Mouse (Mus musculus): Measurements from ENCODE around the gene Tex33. TPM values are rescaled to one million over a fixed set of nuclear protein-coding genes. Genes with fewer than 3 reads are reported as not detected.

The Tex33 gene
- polyA plus RNA-seq, 1 experiment from 2014 or later: not detected

DNA sequence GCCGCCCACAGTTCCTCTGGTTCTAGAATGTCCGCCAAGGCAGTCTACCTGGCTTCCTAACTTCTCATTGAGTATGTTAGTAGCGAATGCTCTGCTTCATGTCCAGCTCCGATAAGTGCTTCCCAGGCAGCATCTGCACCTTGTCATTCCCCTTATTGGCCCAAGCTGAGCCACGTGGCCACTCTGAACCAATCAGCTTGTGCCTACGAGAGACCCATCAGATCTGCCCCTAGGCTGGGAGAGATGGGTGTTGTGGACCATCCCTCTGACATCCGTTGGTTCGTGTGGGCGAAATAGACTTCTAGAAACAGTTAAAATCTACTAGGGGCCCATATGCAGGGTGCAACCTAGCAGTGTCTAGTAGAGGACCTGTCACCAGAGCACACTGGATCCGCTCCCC is 17.9 kb downstream of the Tex33 start:
- H3K9me3 ChIP-seq (ENCODE audit: control insufficient read depth, low read length): 0 out of 2 replicates have a peak, but pooled peaks cover 4% of the 10 kb centered on the region
- WGBS: 76% methylated on average over 10 of the region's 10 CpGs
- H3K27me3 ChIP-seq (replicated peaks; ENCODE audit: control insufficient read depth, insufficient read depth, low read length): peaks cover 42% of the 10 kb centered on the region
- DNase-seq (ENCODE audit: low spot score) (no peak), ATAC-seq (replicated peaks; ENCODE audit: low FRiP score, low TSS enrichment, low read depth) (no peak)
- H3K4me3 ChIP-seq (ENCODE audit: low read depth, low read length): no peak overlapping the region
- H3K4me2 ChIP-seq (ENCODE audit: low read length): no peak overlapping the region
- no peaks in the 10 kb centered on the region for H3K4me1 ChIP-seq (replicated peaks; ENCODE audit: control insufficient read depth, insufficient read depth, low read length)
- H3K36me3 ChIP-seq (ENCODE audit: control insufficient read depth, insufficient read depth, low read length): no peaks in the 10 kb centered on the region
- no peak overlapping the region for H3K27ac ChIP-seq (ENCODE audit: low read depth)
- H3K9ac ChIP-seq (ENCODE audit: low read length): no peak overlapping the region

DNA sequence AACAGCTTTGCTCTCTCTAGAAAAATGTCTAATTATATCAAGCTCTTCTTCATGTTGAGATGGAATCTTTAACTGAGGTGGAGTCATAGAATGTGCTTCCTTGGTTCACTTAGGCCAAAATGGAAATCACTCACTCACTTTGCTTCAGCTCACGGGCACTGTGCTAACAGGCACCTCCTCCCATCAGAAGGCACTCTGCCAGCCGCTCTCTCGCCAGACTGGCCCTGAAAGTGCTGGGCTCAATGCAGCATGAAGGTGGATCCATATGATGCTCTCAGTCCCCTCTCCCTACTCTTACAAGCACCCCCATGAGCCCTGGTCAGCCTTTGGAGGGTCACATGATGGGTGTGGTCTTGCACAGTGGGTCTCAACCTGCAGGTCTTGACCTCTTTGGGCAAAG is 21.5 kb downstream of the Tex33 start:
- WGBS: 78% methylated on average over 3 of the region's 3 CpGs

DNA sequence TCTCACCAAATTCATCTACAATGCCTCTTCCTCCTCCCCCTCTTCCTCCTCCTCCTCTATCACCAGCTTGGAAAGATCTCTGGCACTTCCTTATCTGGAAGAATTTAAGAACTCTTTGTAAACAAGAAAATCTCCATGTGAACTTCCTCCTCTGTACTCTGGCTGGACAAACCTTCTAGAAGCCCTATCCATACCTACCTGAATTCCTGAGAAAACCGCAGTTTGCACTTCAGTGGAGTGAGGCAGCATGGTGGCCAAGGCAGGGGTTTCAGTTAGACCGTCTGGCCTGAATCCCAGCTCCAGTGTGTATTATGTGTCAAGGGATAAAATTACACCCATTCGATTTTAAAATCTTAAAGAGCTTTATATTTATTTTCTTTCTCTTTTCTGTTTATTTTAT is 22.9 kb downstream of the Tex33 start:
- Histone ChIP-seq H3K4me1 (replicated peaks; ENCODE audit: control insufficient read depth, insufficient read depth, low read length) (no peaks in the 10 kb centered on the region), H3K4me3 (ENCODE audit: low read depth, low read length) (no peak overlapping the region), H3K9me3 (ENCODE audit: control insufficient read depth, low read length) (no peaks in the 10 kb centered on the region), H3K9ac (ENCODE audit: low read length) (no peak overlapping the region), H3K27me3 (replicated peaks; ENCODE audit: control insufficient read depth, insufficient read depth, low read length) (peaks cover 73% of the 10 kb centered on the region), H3K36me3 (ENCODE audit: control insufficient read depth, insufficient read depth, low read length) (no peaks in the 10 kb centered on the region), H3K27ac (ENCODE audit: low read depth) (no peak overlapping the region), H3K4me2 (ENCODE audit: low read length) (no peak overlapping the region)
- no peak for DNase-seq (ENCODE audit: low spot score)
- no peak for ATAC-seq (replicated peaks; ENCODE audit: low FRiP score, low TSS enrichment, low read depth)
- 52% methylated on average over 3 of the region's 3 CpGs for WGBS

More for the DNA sequence above, 21.5 kb downstream of the Tex33 start:
- H3K27ac ChIP-seq (ENCODE audit: low read depth): no peak overlapping the region
- ATAC-seq (replicated peaks; ENCODE audit: low FRiP score, low TSS enrichment, low read depth) (no peak), DNase-seq (ENCODE audit: low spot score) (no peak)
- 0 out of 2 replicates have a peak, but pooled peaks cover 3% of the 10 kb centered on the region for H3K9me3 ChIP-seq (ENCODE audit: control insufficient read depth, low read length)
- no peak overlapping the region for H3K4me2 ChIP-seq (ENCODE audit: low read length)
- H3K4me3 ChIP-seq (ENCODE audit: low read depth, low read length): no peak overlapping the region
- no peaks in the 10 kb centered on the region for H3K36me3 ChIP-seq (ENCODE audit: control insufficient read depth, insufficient read depth, low read length)
- no peaks in the 10 kb centered on the region for H3K4me1 ChIP-seq (replicated peaks; ENCODE audit: control insufficient read depth, insufficient read depth, low read length)
- H3K27me3 ChIP-seq (replicated peaks; ENCODE audit: control insufficient read depth, insufficient read depth, low read length): peaks cover 66% of the 10 kb centered on the region
- no peak overlapping the region for H3K9ac ChIP-seq (ENCODE audit: low read length)

GRCm38 (mm10) chr15:78369641-78370040 is 26.1 kb downstream of the Tex33 start:
- H3K27ac ChIP-seq (ENCODE audit: low read depth): no peak overlapping the region
- no peak overlapping the region for H3K9ac ChIP-seq (ENCODE audit: low read length)
- no peaks in the 10 kb centered on the region for H3K9me3 ChIP-seq (ENCODE audit: control insufficient read depth, low read length)
- no peak for ATAC-seq (replicated peaks; ENCODE audit: low FRiP score, low TSS enrichment, low read depth)
- no peaks in the 10 kb centered on the region for H3K36me3 ChIP-seq (ENCODE audit: control insufficient read depth, insufficient read depth, low read length)
- no peaks in the 10 kb centered on the region for H3K4me1 ChIP-seq (replicated peaks; ENCODE audit: control insufficient read depth, insufficient read depth, low read length)
- H3K4me2 ChIP-seq (ENCODE audit: low read length): no peak overlapping the region
- DNase-seq (ENCODE audit: low spot score): no peak
- peaks cover 67% of the 10 kb centered on the region for H3K27me3 ChIP-seq (replicated peaks; ENCODE audit: control insufficient read depth, insufficient read depth, low read length)
- H3K4me3 ChIP-seq (ENCODE audit: low read depth, low read length): no peak overlapping the region
- 84% methylated on average over 1 of the region's 1 CpGs for WGBS

DNA sequence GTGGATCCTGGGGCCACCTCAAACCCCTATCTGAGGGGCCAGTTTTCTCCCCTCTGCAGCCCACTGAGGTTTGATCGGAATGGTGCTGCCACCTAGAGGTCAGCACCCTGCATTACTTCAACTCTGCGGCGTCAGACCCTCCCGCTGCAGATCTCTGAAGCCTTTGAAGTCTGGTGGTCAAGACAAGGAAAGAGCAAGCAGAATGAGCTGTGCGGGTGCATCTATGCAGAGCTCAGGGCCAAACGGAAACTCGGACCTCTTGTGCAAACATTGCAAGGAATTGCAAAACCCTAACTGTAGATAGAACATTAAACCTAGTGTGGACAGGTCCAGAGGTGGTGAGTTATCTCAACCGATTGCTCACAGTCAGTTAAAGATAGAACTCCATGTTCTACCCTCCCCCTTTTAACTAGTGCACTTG is 26.8 kb downstream of the Tex33 start:
- 9% methylated on average over 8 of the region's 8 CpGs for WGBS
- peaks cover 66% of the 10 kb centered on the region for H3K27me3 ChIP-seq (replicated peaks; ENCODE audit: control insufficient read depth, insufficient read depth, low read length)
- no peak overlapping the region for H3K9ac ChIP-seq (ENCODE audit: low read length)
- H3K27ac ChIP-seq (ENCODE audit: low read depth): no peak overlapping the region
- ATAC-seq (replicated peaks; ENCODE audit: low FRiP score, low TSS enrichment, low read depth): no peak
- no peaks in the 10 kb centered on the region for H3K4me1 ChIP-seq (replicated peaks; ENCODE audit: control insufficient read depth, insufficient read depth, low read length)
- DNase-seq (ENCODE audit: low spot score): peak; percentile 75
- no peaks in the 10 kb centered on the region for H3K36me3 ChIP-seq (ENCODE audit: control insufficient read depth, insufficient read depth, low read length)
- H3K4me2 ChIP-seq (ENCODE audit: low read length): no peak overlapping the region
- no peaks in the 10 kb centered on the region for H3K9me3 ChIP-seq (ENCODE audit: control insufficient read depth, low read length)
- no peak overlapping the region for H3K4me3 ChIP-seq (ENCODE audit: low read depth, low read length)

DNA sequence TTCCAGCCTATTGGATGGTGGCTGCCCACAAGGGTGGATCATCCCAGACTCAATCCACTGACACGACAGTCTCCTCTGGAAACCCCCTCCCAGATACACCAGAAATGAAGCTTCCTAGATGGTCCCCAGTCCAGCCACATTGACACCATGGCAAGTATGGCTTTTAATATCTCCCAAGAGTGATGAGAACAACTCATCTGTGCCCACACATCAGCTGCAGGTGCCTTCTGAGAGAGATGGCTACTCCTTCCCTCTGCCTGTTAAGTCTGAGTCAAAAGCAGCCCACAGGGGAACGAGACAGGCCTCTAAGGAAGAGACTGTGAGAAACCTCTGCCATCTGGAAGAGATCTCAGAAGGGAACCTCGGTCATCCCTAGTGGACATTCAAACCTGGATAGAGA is 27.9 kb downstream of the Tex33 start:
- Histone ChIP-seq H3K36me3 (ENCODE audit: control insufficient read depth, insufficient read depth, low read length) (no peaks in the 10 kb centered on the region), H3K4me3 (ENCODE audit: low read depth, low read length) (no peak overlapping the region), H3K4me2 (ENCODE audit: low read length) (no peak overlapping the region), H3K9me3 (ENCODE audit: control insufficient read depth, low read length) (no peaks in the 10 kb centered on the region), H3K27me3 (replicated peaks; ENCODE audit: control insufficient read depth, insufficient read depth, low read length) (peaks cover 71% of the 10 kb centered on the region), H3K9ac (ENCODE audit: low read length) (no peak overlapping the region), H3K4me1 (replicated peaks; ENCODE audit: control insufficient read depth, insufficient read depth, low read length) (no peaks in the 10 kb centered on the region), H3K27ac (ENCODE audit: low read depth) (no peak overlapping the region)
- ATAC-seq (replicated peaks; ENCODE audit: low FRiP score, low TSS enrichment, low read depth) (no peak), DNase-seq (ENCODE audit: low spot score) (no peak)
- 68% methylated on average over 3 of the region's 3 CpGs for WGBS

- Histone ChIP-seq H3K27me3 (replicated peaks; ENCODE audit: control insufficient read depth, insufficient read depth, low read length) (peaks cover 63% of the 10 kb centered on the region), H3K9ac (ENCODE audit: low read length) (no peak overlapping the region), H3K4me3 (ENCODE audit: low read depth, low read length) (no peak overlapping the region), H3K36me3 (ENCODE audit: control insufficient read depth, insufficient read depth, low read length) (no peaks in the 10 kb centered on the region), H3K27ac (ENCODE audit: low read depth) (no peak overlapping the region), H3K9me3 (ENCODE audit: control insufficient read depth, low read length) (0 out of 2 replicates have a peak, but pooled peaks cover 7% of the 10 kb centered on the region), H3K4me1 (replicated peaks; ENCODE audit: control insufficient read depth, insufficient read depth, low read length) (no peaks in the 10 kb centered on the region), H3K4me2 (ENCODE audit: low read length) (no peak overlapping the region)
- ATAC-seq (replicated peaks; ENCODE audit: low FRiP score, low TSS enrichment, low read depth): no peak
- 60% methylated on average over 8 of the region's 8 CpGs for WGBS
- no peak for DNase-seq (ENCODE audit: low spot score)
Observed at GRCm38 (mm10) chr15:78366875-78367274, 28.8 kb downstream of the Tex33 start.

DNA sequence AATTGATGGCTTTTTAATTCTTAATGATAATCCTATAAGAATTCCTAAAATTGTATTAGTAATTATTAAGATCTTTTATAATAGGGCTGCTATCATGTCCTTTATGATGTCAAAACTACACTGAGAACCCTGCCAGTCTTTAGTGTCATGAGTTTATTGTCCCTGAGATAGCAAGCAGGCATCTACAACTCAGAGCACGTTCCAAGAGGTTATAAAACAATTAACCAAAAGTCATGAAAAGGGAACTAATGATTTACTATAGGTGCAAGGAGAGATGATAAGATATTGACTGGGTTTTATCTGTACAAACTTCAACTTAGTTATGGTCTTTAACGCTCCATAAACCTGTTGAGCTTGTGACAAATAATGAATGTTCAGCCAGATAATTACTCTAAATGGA is 29.8 kb downstream of the Tex33 start:
- no peaks in the 10 kb centered on the region for H3K4me1 ChIP-seq (replicated peaks; ENCODE audit: control insufficient read depth, insufficient read depth, low read length)
- H3K4me3 ChIP-seq (ENCODE audit: low read depth, low read length): no peak overlapping the region
- peaks cover 60% of the 10 kb centered on the region for H3K27me3 ChIP-seq (replicated peaks; ENCODE audit: control insufficient read depth, insufficient read depth, low read length)
- no peaks in the 10 kb centered on the region for H3K36me3 ChIP-seq (ENCODE audit: control insufficient read depth, insufficient read depth, low read length)
- H3K4me2 ChIP-seq (ENCODE audit: low read length): no peak overlapping the region
- WGBS: 24% methylated on average over 2 of the region's 2 CpGs
- H3K9ac ChIP-seq (ENCODE audit: low read length): no peak overlapping the region
- ATAC-seq (replicated peaks; ENCODE audit: low FRiP score, low TSS enrichment, low read depth): no peak; the same call in 1 of the 2 replicates
- DNase-seq (ENCODE audit: low spot score): no peak
- 0 out of 2 replicates have a peak, but pooled peaks cover 7% of the 10 kb centered on the region for H3K9me3 ChIP-seq (ENCODE audit: control insufficient read depth, low read length)
- no peak overlapping the region for H3K27ac ChIP-seq (ENCODE audit: low read depth)

DNA sequence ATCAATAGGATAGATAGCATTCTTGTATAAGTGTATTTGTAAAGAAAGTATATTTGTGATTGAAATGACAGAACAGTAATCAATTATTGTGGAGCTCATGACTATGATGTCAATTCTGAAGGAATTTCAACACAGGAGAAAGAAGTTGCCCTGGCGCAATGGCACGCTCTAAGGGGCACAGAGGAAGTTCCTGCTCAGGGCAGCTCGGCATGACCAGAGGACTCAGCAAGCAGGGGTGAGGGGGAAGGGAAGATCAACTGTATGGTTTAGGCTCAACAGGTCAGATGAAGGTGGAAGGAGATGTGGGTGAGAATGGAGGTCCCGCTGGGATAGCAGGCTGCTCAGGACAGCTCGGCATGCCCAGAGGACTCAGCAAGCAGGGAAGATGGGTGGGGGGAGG is 40.2 kb downstream of the Tex33 start:
- ATAC-seq (replicated peaks; ENCODE audit: low FRiP score, low TSS enrichment, low read depth): no peak
- H3K9me3 ChIP-seq (ENCODE audit: control insufficient read depth, low read length): 0 out of 2 replicates have a peak, but pooled peaks cover 3% of the 10 kb centered on the region
- no peak overlapping the region for H3K27ac ChIP-seq (ENCODE audit: low read depth)
- DNase-seq (ENCODE audit: low spot score): no peak
- WGBS: 85% methylated on average over 5 of the region's 5 CpGs
- H3K4me1 ChIP-seq (replicated peaks; ENCODE audit: control insufficient read depth, insufficient read depth, low read length): no peaks in the 10 kb centered on the region
- H3K9ac ChIP-seq (ENCODE audit: low read length): no peak overlapping the region
- no peak overlapping the region for H3K4me2 ChIP-seq (ENCODE audit: low read length)
- H3K4me3 ChIP-seq (ENCODE audit: low read depth, low read length): no peak overlapping the region
- H3K36me3 ChIP-seq (ENCODE audit: control insufficient read depth, insufficient read depth, low read length): no peaks in the 10 kb centered on the region
- peaks cover 32% of the 10 kb centered on the region for H3K27me3 ChIP-seq (replicated peaks; ENCODE audit: control insufficient read depth, insufficient read depth, low read length)
